Mouse (Mus musculus) intestine, embryonic 15.5 days (tissue): ENCODE results near the gene Evpl. TPM values are rescaled to one million over a fixed set of nuclear protein-coding genes. Genes with fewer than 3 reads are reported as not detected.

Source experiments
- ATAC-seq: fragments of 200-750 bp; cut with Nextera tagmentation; 2 replicates; pipeline ENCODE4 v1.8.0; 2017; ENCODE audit warnings: moderate TSS enrichment, moderate library complexity
- H3K27ac ChIP-seq: fragments of 300-500 bp; sonication (generic); 2 replicates; pipeline ENCODE4 v1.5.1; 2015; ENCODE audit warnings: mild to moderate bottlenecking, inconsistent platforms
- H3K27me3 ChIP-seq: fragments of 300-500 bp; sonication (generic); replicated peaks from 2 replicates; pipeline ENCODE4 v1.6.1; 2015; ENCODE audit warnings: inconsistent platforms
- H3K36me3 ChIP-seq: fragments of 300-500 bp; sonication (generic); 2 replicates; pipeline ENCODE4 v1.6.1; 2015; ENCODE audit warnings: inconsistent platforms
- H3K4me1 ChIP-seq: fragments of 300-500 bp; sonication (generic); replicated peaks from 2 replicates; pipeline ENCODE4 v1.6.1; 2015; ENCODE audit warnings: inconsistent platforms
- H3K4me2 ChIP-seq: fragments of 300-500 bp; sonication (generic); replicated peaks from 2 replicates; pipeline ENCODE4 v1.6.1; 2015; ENCODE audit warnings: mild to moderate bottlenecking, inconsistent platforms
- H3K4me3 ChIP-seq: fragments of 300-500 bp; sonication (generic); replicated peaks from 2 replicates; pipeline ENCODE4 v1.5.1; 2015; ENCODE audit warnings: inconsistent platforms
- H3K9ac ChIP-seq: fragments of 300-500 bp; sonication (generic); 2 replicates; pipeline ENCODE4 v1.6.1; 2015; ENCODE audit warnings: inconsistent platforms
- H3K9me3 ChIP-seq: fragments of 300-500 bp; sonication (generic); 2 replicates; pipeline ENCODE4 v1.6.1; 2016; ENCODE audit warnings: inconsistent platforms
- WGBS: fragments of 180-500 bp; shearing (Covaris S2); methylation state at CpG from one replicate; pipeline ENCODE4 v1.1.7; 2015; 5-methylcytosine and 5-hydroxymethylcytosine counted together
- polyA plus RNA-seq: library from polyadenylated mRNA; unstranded; fragments of >200 nt; fragmentation: Nextera tagmentation; extraction: Ambion mirVana; gene quantifications from 2 replicates; pipeline ENCODE4 v1.2.1, GENCODE M21; 2015

The Evpl gene
- polyA plus RNA-seq, 1 experiment from 2014 or later = 3.3 TPM

- peak overlapping the region; percentile 92 for H3K4me3 ChIP-seq
- 46% methylated on average over 12 of the region's 12 CpGs for WGBS
- peak overlapping the region; percentile 54 for H3K4me2 ChIP-seq
- peak overlapping the region; percentile 89 for H3K9ac ChIP-seq
- H3K27ac ChIP-seq = no peak overlapping the region
- no peaks in the 10 kb centered on the region for H3K27me3 ChIP-seq
- H3K4me1 ChIP-seq = peaks cover 12% of the 10 kb centered on the region
- no peak for ATAC-seq
- H3K36me3 ChIP-seq = peaks cover 14% of the 10 kb centered on the region
- H3K9me3 ChIP-seq = no peaks in the 10 kb centered on the region
Observed at GRCm38 (mm10) chr11:116272589-116273468, 35.0 kb upstream of the Evpl start.

- Histone ChIP-seq H3K9me3 (no peaks in the 10 kb centered on the region), H3K27me3 (no peaks in the 10 kb centered on the region), H3K4me3 (no peak overlapping the region), H3K9ac (no peak overlapping the region), H3K4me2 (no peak overlapping the region), H3K4me1 (peaks cover 12% of the 10 kb centered on the region), H3K36me3 (peaks cover 41% of the 10 kb centered on the region), H3K27ac (no peak overlapping the region)
- WGBS = 82% methylated on average over 8 of the region's 8 CpGs
- no peak for ATAC-seq
Observed at GRCm38 (mm10) chr11:116269560-116269959, 31.7 kb upstream of the Evpl start.

GRCm38 (mm10) chr11:116268313-116268712, 30.4 kb upstream of the Evpl start:
- no peaks in the 10 kb centered on the region for H3K9me3 ChIP-seq
- H3K4me1 ChIP-seq = peaks cover 12% of the 10 kb centered on the region
- 86% methylated on average over 6 of the region's 6 CpGs for WGBS
- peak; percentile 26; the same call in 1 of the 2 replicates for ATAC-seq
- peaks cover 54% of the 10 kb centered on the region for H3K36me3 ChIP-seq
- no peak overlapping the region for H3K4me2 ChIP-seq
- H3K27me3 ChIP-seq = no peaks in the 10 kb centered on the region
- H3K9ac ChIP-seq = no peak overlapping the region
- no peak overlapping the region for H3K4me3 ChIP-seq
- no peak overlapping the region for H3K27ac ChIP-seq

- no peaks in the 10 kb centered on the region for H3K9me3 ChIP-seq
- 85% methylated on average over 8 of the region's 8 CpGs for WGBS
- no peak overlapping the region for H3K27ac ChIP-seq
- peaks cover 60% of the 10 kb centered on the region for H3K36me3 ChIP-seq
- no peaks in the 10 kb centered on the region for H3K27me3 ChIP-seq
- no peak overlapping the region for H3K9ac ChIP-seq
- ATAC-seq = no peak
- H3K4me1 ChIP-seq = peaks cover 9% of the 10 kb centered on the region
- H3K4me2 ChIP-seq = no peak overlapping the region
- no peak overlapping the region for H3K4me3 ChIP-seq
Observed at GRCm38 (mm10) chr11:116267637-116268036, 29.8 kb upstream of the Evpl start.

GRCm38 (mm10) chr11:116265850-116266249, 28.0 kb upstream of the Evpl start:
- Histone ChIP-seq H3K4me1 (no peaks in the 10 kb centered on the region), H3K4me3 (no peak overlapping the region), H3K27me3 (no peaks in the 10 kb centered on the region), H3K9me3 (no peaks in the 10 kb centered on the region), H3K36me3 (peaks cover 70% of the 10 kb centered on the region), H3K27ac (no peak overlapping the region), H3K4me2 (no peak overlapping the region), H3K9ac (no peak overlapping the region)
- WGBS = 94% methylated on average over 4 of the region's 4 CpGs
- no peak for ATAC-seq

- WGBS = 86% methylated on average over 11 of the region's 11 CpGs
- no peak for ATAC-seq
- peaks cover 1% of the 10 kb centered on the region; the same call in 1 of the 2 replicates for H3K4me1 ChIP-seq
- no peaks in the 10 kb centered on the region for H3K9me3 ChIP-seq
- H3K9ac ChIP-seq = no peak overlapping the region
- H3K4me3 ChIP-seq = no peak overlapping the region
- H3K27ac ChIP-seq = no peak overlapping the region
- peaks cover 74% of the 10 kb centered on the region for H3K36me3 ChIP-seq
- no peaks in the 10 kb centered on the region for H3K27me3 ChIP-seq
- H3K4me2 ChIP-seq = no peak overlapping the region
Observed at GRCm38 (mm10) chr11:116265352-116265751, 27.5 kb upstream of the Evpl start.

GRCm38 (mm10) chr11:116260259-116260658, 22.4 kb upstream of the Evpl start:
- Histone ChIP-seq H3K4me2 (no peak overlapping the region), H3K4me3 (no peak overlapping the region), H3K27me3 (no peaks in the 10 kb centered on the region), H3K27ac (no peak overlapping the region), H3K36me3 (peaks cover 74% of the 10 kb centered on the region), H3K9me3 (no peaks in the 10 kb centered on the region), H3K4me1 (peaks cover 9% of the 10 kb centered on the region; the same call in 1 of the 2 replicates), H3K9ac (no peak overlapping the region)
- ATAC-seq = peak; percentile 67
- WGBS = 75% methylated on average over 7 of the region's 7 CpGs

GRCm38 (mm10) chr11:116259461-116259860, 21.6 kb upstream of the Evpl start:
- H3K27me3 ChIP-seq = no peaks in the 10 kb centered on the region
- peaks cover 9% of the 10 kb centered on the region; the same call in 1 of the 2 replicates for H3K4me1 ChIP-seq
- H3K9ac ChIP-seq = no peak overlapping the region
- H3K9me3 ChIP-seq = no peaks in the 10 kb centered on the region
- WGBS = 75% methylated on average over 8 of the region's 8 CpGs
- H3K27ac ChIP-seq = peak overlapping the region; percentile 2; the same call in 1 of the 2 replicates
- no peak overlapping the region for H3K4me3 ChIP-seq
- peaks cover 77% of the 10 kb centered on the region for H3K36me3 ChIP-seq
- peak; percentile 46; the same call in 1 of the 2 replicates for ATAC-seq
- no peak overlapping the region for H3K4me2 ChIP-seq

- no peak overlapping the region for H3K4me2 ChIP-seq
- no peak overlapping the region for H3K9ac ChIP-seq
- no peak for ATAC-seq
- H3K27me3 ChIP-seq = no peaks in the 10 kb centered on the region
- H3K27ac ChIP-seq = no peak overlapping the region
- 81% methylated on average over 9 of the region's 9 CpGs for WGBS
- H3K4me3 ChIP-seq = no peak overlapping the region
- H3K36me3 ChIP-seq = peaks cover 70% of the 10 kb centered on the region
- peaks cover 9% of the 10 kb centered on the region; the same call in 1 of the 2 replicates for H3K4me1 ChIP-seq
- H3K9me3 ChIP-seq = no peaks in the 10 kb centered on the region
Observed at GRCm38 (mm10) chr11:116255982-116256675, 18.3 kb upstream of the Evpl start.

GRCm38 (mm10) chr11:116255090-116255981, 17.5 kb upstream of the Evpl start:
- Histone ChIP-seq H3K36me3 (peaks cover 73% of the 10 kb centered on the region), H3K4me2 (no peak overlapping the region), H3K27ac (no peak overlapping the region), H3K4me1 (peaks cover 8% of the 10 kb centered on the region; the same call in 1 of the 2 replicates), H3K4me3 (no peak overlapping the region), H3K27me3 (no peaks in the 10 kb centered on the region), H3K9ac (no peak overlapping the region), H3K9me3 (no peaks in the 10 kb centered on the region)
- no peak for ATAC-seq
- 72% methylated on average over 22 of the region's 22 CpGs for WGBS

GRCm38 (mm10) chr11:116254627-116255026, 16.8 kb upstream of the Evpl start:
- ATAC-seq = no peak
- Histone ChIP-seq H3K4me2 (no peak overlapping the region), H3K9me3 (no peaks in the 10 kb centered on the region), H3K9ac (no peak overlapping the region), H3K36me3 (peaks cover 73% of the 10 kb centered on the region), H3K4me1 (0 out of 2 replicates have a peak, but pooled peaks cover 4% of the 10 kb centered on the region), H3K27me3 (no peaks in the 10 kb centered on the region), H3K27ac (no peak overlapping the region), H3K4me3 (no peak overlapping the region)
- WGBS = 73% methylated on average over 9 of the region's 9 CpGs
